Mouse (Mus musculus) right cerebral cortex, postnatal 36 days (tissue): Measurements from ENCODE around the gene Pip5k1b.
A peak's percentile ranks its signal among the peaks of the same experiment; 100 is the strongest.

Experiments
- DNase-seq, 2 experiments: peaks; one replicate each; pipeline ENCODE4 v3.0.0; 2022; ENCODE audit warnings: low spot score in 2 of 2, mixed read lengths in 1 of 2

Pip5k1b gene

GRCm38 (mm10) chr19:24518384-24518783, 37.3 kb downstream of the Pip5k1b start:
- DNase-seq: no peak

GRCm38 (mm10) chr19:24517057-24517456, 38.6 kb downstream of the Pip5k1b start:
- no peak for DNase-seq

- DNase-seq: no peak
These were observed 39.7 kb downstream of the Pip5k1b start for GRCm38 (mm10) chr19:24515941-24516340.

- no peak for DNase-seq
These were observed 40.7 kb downstream of the Pip5k1b start for GRCm38 (mm10) chr19:24514661-24515642.

- DNase-seq: no peak
These were observed 42.4 kb downstream of the Pip5k1b start for GRCm38 (mm10) chr19:24513105-24513843.

GRCm38 (mm10) chr19:24511939-24512338, 43.7 kb downstream of the Pip5k1b start:
- DNase-seq: peak in 1 of 2 experiments; percentile 25

GRCm38 (mm10) chr19:24509391-24509790, 46.3 kb downstream of the Pip5k1b start:
- no peak for DNase-seq

GRCm38 (mm10) chr19:24508087-24508767, 47.4 kb downstream of the Pip5k1b start:
- no peak for DNase-seq

- no peak for DNase-seq
These were observed 52.8 kb downstream of the Pip5k1b start for GRCm38 (mm10) chr19:24502736-24503421.

- no peak for DNase-seq
These were observed 54.1 kb downstream of the Pip5k1b start for GRCm38 (mm10) chr19:24501525-24501924.

GRCm38 (mm10) chr19:24500431-24500830, 55.2 kb downstream of the Pip5k1b start:
- no peak for DNase-seq

- no peak for DNase-seq
These were observed 56.4 kb downstream of the Pip5k1b start for GRCm38 (mm10) chr19:24499291-24499690.

GRCm38 (mm10) chr19:24493887-24494286, 61.8 kb downstream of the Pip5k1b start:
- DNase-seq: no peak

GRCm38 (mm10) chr19:24491824-24492223, 63.8 kb downstream of the Pip5k1b start:
- no peak for DNase-seq

GRCm38 (mm10) chr19:24490275-24490674, 65.4 kb downstream of the Pip5k1b start:
- no peak for DNase-seq

GRCm38 (mm10) chr19:24486433-24487296, 69.0 kb downstream of the Pip5k1b start:
- no peak for DNase-seq

GRCm38 (mm10) chr19:24484612-24485194, 71.0 kb downstream of the Pip5k1b start:
- DNase-seq: no peak

GRCm38 (mm10) chr19:24480916-24481315, 74.8 kb downstream of the Pip5k1b start:
- no peak for DNase-seq

GRCm38 (mm10) chr19:24476929-24477882, 78.5 kb downstream of the Pip5k1b start, which contains the start of gene Fam122a:
Fam122a (minus strand) TSS chr19:24477356.
- DNase-seq: peak; percentile 82 to 83
